Mouse (Mus musculus): Measurements from ENCODE around the gene Cyp2w1. TPM values are rescaled to one million over a fixed set of nuclear protein-coding genes. Genes with fewer than 3 reads are reported as not detected.

Cyp2w1 gene
- polyA plus RNA-seq, 1 experiment from 2014 or later, result not detected

DNA sequence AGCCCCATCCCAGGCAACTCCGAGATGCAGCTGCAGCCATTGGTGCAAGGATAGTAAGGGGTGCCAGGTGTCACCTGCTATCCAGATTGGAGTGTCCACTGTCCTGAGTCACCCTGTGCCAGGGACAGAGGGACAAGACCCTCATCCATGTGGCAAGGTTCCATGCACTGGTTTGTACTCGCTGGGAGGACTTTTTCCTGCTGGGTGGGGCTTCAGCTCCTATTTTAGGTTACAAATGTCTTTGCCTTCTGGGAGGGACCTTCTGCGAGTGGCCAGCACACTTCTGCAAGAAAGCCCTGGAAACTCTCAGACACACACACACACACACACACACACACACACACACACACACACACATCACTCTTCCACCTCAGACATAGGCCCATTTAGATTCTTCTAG is 53.5 kb downstream of the Cyp2w1 start:
- Histone ChIP-seq H3K4me3 (no peak overlapping the region), H3K4me1 (replicated peaks) (peaks cover 46% of the 10 kb centered on the region), H3K27me3 (ENCODE audit: insufficient read depth, poor library complexity, severe bottlenecking) (no peaks in the 10 kb centered on the region), H3K36me3 (0 out of 2 replicates have a peak, but pooled peaks cover 3% of the 10 kb centered on the region), H3K27ac (peak overlapping the region; percentile 41; the same call in 1 of the 2 replicates), H3K9me3 (no peaks in the 10 kb centered on the region)
- 89% methylated on average over 3 of the region's 3 CpGs for WGBS
- DNase-seq (ENCODE audit: low spot score), result no peak

MicroRNAs encoded within 50 kb of the gene (microRNA counts, 519-probe panel; counts per million panel counts)
- 1,255 counts per million, percentile 77 among the panel's probes with 10 or more counts for microRNA mmu-miR-339-3p
- microRNA mmu-miR-339-5p, result 1,255 counts per million, percentile 77 among the panel's probes with 10 or more counts

Other genes starting within 250 kb of the Cyp2w1 start
- 11.7 and 28.8 TPM in 2 replicates for gene Prkar1b, start 202.6 kb upstream of the Cyp2w1 start, polyA plus RNA-seq (2016; fragmentation: Nextera tagmentation; extraction: Ambion mirVana)
- 8.7 and 10.3 TPM in 2 replicates for gene Dnaaf5, start 202.4 kb upstream of the Cyp2w1 start, polyA plus RNA-seq (2016; fragmentation: Nextera tagmentation; extraction: Ambion mirVana)
- 44.1 and 50.2 TPM in 2 replicates for gene Sun1, start 152.0 kb upstream of the Cyp2w1 start, polyA plus RNA-seq (2016; fragmentation: Nextera tagmentation; extraction: Ambion mirVana)
- 171 and 185 TPM in 2 replicates for gene Get4, start 100.3 kb upstream of the Cyp2w1 start, polyA plus RNA-seq (2016; fragmentation: Nextera tagmentation; extraction: Ambion mirVana)
- 0.65 and 1.5 TPM in 2 replicates for gene Adap1, start 27.0 kb upstream of the Cyp2w1 start, polyA plus RNA-seq (2016; fragmentation: Nextera tagmentation; extraction: Ambion mirVana)
- gene Cox19, start 1.2 kb upstream of the Cyp2w1 start, polyA plus RNA-seq (2016; fragmentation: Nextera tagmentation; extraction: Ambion mirVana), result 116 and 147 TPM in 2 replicates
- gene Gpr146, start 25.1 kb downstream of the Cyp2w1 start, polyA plus RNA-seq (2016; fragmentation: Nextera tagmentation; extraction: Ambion mirVana), result 2.0 and 2.8 TPM in 2 replicates
- gene C130050O18Rik, start 52.7 kb downstream of the Cyp2w1 start, polyA plus RNA-seq (2016; fragmentation: Nextera tagmentation; extraction: Ambion mirVana), result 0.43 TPM in 1 of 2 replicates, not detected in the other
- gene Gper1, start 70.5 kb downstream of the Cyp2w1 start, polyA plus RNA-seq (2016; fragmentation: Nextera tagmentation; extraction: Ambion mirVana), result 0.40 and 0.76 TPM in 2 replicates
- gene 3110082I17Rik, start 107.9 kb downstream of the Cyp2w1 start, polyA plus RNA-seq (2016; fragmentation: Nextera tagmentation; extraction: Ambion mirVana), result 49.1 and 56.3 TPM in 2 replicates
- 9.7 and 13.2 TPM in 2 replicates for gene Zfand2a, start 131.9 kb downstream of the Cyp2w1 start, polyA plus RNA-seq (2016; fragmentation: Nextera tagmentation; extraction: Ambion mirVana)
- 14.0 and 61.1 TPM in 2 replicates for gene Uncx, start 190.9 kb downstream of the Cyp2w1 start, polyA plus RNA-seq (2016; fragmentation: Nextera tagmentation; extraction: Ambion mirVana)

Data from hindbrain, embryonic 10.5 days (tissue).